Mouse (Mus musculus) right cerebral cortex, adult 18-20 months (tissue): ENCODE measurements around the gene Ccdc63.

Source experiments
- DNase-seq: peaks from one replicate; pipeline ENCODE4 v3.0.0; 2022; ENCODE audit warnings: mixed read lengths

Gene Ccdc63

DNA sequence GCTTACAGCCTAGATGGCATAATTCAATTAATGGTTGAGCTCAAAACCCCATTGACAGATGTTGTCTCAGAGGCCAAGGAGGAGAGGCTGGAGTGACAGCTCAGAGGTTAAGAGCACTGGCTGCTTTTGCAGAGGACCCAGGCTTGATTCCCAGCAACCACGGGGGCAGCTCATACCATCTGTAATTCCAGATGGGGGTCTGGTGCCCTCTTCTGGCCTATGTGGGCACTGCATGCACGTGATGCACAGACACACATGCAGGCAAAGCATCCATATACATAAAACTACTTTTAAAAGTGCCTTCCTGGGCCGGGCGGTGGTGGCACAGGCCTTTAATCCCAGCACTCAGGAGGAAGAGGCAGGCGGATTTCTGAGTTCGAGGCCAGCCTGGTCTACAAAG lies 24.4 kb downstream of the Ccdc63 start:
- DNase-seq: no peak

DNA sequence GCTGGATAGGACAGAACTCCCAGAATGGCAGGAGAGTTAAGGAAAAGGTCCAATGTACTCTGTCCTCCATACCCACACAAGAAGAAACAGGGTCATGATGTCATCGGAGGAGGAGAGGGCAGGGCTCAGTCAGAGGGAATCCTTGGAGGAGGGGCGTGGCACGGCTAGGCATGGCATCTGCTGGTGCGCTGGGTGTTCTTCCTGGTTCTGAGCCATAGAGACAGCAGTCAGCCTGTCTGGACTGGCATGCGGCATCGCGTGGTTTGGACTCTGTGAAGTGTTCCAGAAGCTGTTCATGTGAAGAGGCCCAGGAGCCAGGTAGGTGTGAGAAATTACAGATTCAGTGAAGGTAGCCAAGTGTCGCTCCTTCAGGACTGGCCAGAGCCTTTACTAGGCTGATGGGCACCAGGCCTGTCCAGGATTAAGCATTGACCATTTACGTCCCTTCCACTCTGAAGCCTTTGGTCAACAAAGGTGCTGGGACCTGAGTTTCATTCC lies 25.3 kb downstream of the Ccdc63 start:
- DNase-seq: no peak

DNA sequence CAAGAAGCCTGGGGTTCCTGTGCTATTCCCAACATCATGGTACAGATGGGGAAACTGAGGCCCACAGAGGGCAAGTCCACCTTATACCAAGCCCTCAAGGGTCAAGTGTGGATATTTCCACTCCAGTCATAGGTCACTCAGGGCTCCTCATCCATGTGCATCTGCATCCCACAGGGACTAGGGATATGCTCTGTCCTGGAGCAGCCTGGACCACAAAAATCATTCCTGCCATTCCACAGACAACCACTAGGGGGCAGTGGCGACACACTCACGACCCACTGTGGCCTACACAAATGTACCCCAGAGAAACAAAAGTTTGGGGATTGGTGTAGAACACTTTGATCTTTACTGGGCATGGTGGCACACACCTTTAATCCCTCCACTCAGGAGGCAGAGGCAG lies 26.4 kb downstream of the Ccdc63 start:
- peak; percentile 42 for DNase-seq

DNA sequence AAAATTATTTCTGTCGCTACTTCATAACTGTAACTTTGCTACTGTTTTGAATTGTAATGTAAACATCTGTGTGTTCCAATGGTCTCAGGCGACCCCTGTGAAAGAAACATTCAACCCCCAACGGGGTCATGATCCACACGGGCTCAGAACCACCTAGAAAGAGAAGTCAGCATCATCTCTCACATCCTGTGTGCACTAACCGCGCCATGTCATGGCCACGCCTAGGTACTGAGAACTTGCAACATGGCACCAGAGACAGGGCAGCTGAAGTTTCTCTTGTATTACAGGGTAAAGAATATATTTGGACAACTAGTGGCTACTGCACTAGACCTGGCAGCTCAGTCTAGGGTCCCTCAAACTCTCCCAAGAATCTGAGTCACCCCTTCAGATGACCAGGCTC lies 27.2 kb downstream of the Ccdc63 start:
- DNase-seq: no peak

- DNase-seq: no peak
These were observed 28.7 kb downstream of the Ccdc63 start for GRCm38 (mm10) chr5:122111933-122112248.

DNA sequence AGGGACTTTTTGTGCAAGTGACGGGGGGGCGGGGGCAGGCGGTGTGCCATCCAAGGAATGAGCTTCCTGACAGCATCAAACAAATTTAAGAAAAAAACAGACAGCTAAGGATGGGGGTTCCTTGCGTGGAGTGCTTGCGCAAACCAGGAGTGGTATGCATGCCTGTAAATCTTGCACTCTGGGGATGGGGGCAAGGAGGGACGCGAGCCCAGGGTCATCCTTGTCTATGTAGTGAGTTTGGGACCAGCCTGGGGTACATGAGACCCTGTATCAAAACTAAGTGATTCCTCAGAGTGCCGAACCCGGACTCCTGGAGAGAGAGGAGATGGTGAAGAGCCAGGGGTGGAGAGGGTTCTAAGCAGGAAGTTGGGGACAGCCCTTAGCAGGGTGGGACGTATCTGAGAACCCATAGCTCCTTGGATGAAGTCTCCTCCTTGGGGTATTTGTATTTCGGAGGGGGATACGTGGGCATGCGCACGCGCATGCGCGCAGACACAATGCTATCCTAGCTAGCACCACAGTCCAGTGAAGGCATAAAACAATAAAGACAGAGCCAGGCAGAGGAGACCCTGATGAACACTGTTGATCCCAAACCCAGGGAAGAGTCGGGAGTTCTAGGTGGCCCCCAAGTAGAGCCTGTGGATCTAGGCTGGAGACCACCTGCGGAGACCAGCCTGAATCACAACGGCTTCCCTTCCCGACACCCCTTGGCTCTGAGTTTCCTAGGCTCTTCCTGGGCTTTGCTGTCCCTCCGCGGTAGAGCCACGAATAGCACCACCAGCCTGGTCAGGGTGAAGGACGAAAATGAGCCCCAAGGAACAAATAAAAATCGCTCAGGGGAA lies 29.3 kb downstream of the Ccdc63 start:
- no peak for DNase-seq

- no peak for DNase-seq
These were observed 30.0 kb downstream of the Ccdc63 start for GRCm38 (mm10) chr5:122110625-122111024.

GRCm38 (mm10) chr5:122109325-122110060 lies 31.1 kb downstream of the Ccdc63 start:
- DNase-seq: no peak

GRCm38 (mm10) chr5:122108104-122108503 lies 32.5 kb downstream of the Ccdc63 start:
- no peak for DNase-seq

DNA sequence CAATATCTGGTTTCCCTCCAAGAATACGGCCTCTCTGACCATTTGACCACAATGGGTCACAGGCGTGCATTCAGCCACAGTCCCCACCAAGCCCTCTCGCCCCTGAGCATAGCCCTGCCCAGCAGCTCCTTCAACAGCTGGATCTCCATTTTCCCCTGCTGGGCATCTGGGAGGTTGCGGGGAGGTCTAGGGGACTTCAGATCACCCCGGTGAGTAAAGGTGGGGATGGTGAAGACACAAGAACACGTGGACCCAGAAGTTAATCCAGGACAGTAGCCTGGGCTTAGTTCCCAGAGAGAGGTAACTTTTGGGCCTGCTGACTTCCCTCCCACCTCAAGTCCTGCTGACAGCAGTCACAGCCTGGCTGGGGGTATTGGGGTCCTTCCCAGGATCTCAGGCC lies 34.4 kb downstream of the Ccdc63 start:
- no peak for DNase-seq

DNA sequence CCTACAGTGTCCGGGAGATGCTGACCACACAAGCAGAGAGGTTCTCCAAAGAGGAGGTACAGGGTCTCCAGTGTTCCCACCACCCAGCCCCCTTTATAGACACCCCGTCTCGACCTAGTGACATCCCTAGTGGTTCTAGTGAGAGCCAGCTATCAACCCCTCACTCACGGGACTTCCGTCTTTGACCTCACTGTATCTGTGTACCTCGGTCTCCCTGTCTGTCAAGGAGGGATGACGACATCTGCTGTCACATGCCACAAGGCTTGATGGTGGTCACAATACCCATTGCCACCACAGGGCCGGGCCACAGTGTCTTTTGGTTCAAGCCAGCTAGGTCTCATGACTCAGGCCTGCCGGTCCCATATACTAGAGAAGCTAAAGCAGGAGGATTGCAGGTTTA lies 35.6 kb downstream of the Ccdc63 start:
- no peak for DNase-seq

- no peak for DNase-seq
These were observed 36.4 kb downstream of the Ccdc63 start for GRCm38 (mm10) chr5:122104201-122104600.

DNA sequence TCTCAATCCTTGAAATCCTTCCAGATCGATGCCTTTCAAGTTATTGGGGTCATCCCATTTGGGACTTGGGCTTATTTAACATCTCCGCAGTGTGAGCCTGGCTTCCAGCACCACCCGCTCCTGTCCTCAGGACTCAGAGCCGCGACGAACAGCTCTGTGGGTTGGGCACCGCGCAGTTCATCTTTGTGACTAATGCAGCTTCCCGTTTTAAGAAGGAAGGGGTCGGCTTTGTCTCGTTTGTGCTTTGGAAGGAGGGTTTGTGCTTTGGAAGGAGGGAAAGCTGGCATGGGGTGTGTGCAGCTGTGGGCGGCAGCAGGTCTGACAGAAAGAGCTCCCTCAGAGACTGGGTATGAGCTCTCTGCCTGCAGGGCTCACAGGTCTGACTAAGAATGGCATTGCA lies 37.5 kb downstream of the Ccdc63 start:
- peak; percentile 35 for DNase-seq

GRCm38 (mm10) chr5:122102476-122103050 lies 38.1 kb downstream of the Ccdc63 start:
- no peak for DNase-seq

- DNase-seq: no peak
These were observed 46.2 kb downstream of the Ccdc63 start for GRCm38 (mm10) chr5:122094439-122094838.

- no peak for DNase-seq
These were observed 46.9 kb downstream of the Ccdc63 start for GRCm38 (mm10) chr5:122093734-122094133.

- DNase-seq: no peak
These were observed 47.8 kb downstream of the Ccdc63 start for GRCm38 (mm10) chr5:122092794-122093193.

- DNase-seq: no peak
These were observed 49.6 kb downstream of the Ccdc63 start for GRCm38 (mm10) chr5:122091070-122091469.

DNA sequence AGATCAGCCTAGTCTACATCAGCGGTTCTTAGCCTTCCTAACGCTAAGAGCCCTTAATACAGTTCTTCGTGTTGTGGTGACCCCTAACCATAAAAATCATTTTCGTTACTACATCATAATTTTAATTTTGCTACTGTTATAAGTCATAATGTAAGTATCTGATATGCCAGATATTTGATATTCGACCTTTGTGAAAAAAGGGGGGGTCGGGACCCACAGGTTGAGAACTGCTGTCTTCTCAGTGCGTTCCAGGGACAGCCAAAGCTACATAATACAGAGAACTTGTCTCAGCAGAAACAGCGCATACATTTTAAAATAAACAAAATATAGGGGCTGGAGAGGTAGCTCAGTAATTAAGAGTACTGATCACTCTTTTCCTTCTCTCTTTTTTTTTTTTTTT lies 51.0 kb downstream of the Ccdc63 start:
- DNase-seq: no peak

- peak; percentile 82 for DNase-seq
These were observed 51.7 kb downstream of the Ccdc63 start for GRCm38 (mm10) chr5:122088917-122089316.

GRCm38 (mm10) chr5:122086121-122086520 lies 54.5 kb downstream of the Ccdc63 start:
- no peak for DNase-seq

GRCm38 (mm10) chr5:122085291-122085690 lies 55.3 kb downstream of the Ccdc63 start:
- no peak for DNase-seq

DNA sequence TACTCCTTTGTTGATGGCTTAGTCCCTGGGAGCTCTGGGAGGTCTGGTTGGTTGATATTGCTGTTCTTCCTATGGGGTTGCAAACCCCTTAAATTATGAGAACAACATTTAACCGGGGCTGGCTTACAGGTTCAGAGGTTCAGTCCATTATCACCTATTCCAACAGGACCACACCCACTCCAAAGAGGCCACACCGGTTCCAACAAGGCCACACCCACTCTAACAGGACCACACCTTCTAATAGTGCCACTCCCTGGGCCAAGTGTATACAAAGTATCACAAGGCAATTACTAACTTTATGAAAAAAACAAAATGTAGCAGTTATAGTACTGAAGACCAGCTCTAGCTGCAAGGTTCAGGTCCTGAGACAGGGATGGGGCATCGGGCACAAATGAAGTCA lies 56.2 kb downstream of the Ccdc63 start:
- no peak for DNase-seq

DNA sequence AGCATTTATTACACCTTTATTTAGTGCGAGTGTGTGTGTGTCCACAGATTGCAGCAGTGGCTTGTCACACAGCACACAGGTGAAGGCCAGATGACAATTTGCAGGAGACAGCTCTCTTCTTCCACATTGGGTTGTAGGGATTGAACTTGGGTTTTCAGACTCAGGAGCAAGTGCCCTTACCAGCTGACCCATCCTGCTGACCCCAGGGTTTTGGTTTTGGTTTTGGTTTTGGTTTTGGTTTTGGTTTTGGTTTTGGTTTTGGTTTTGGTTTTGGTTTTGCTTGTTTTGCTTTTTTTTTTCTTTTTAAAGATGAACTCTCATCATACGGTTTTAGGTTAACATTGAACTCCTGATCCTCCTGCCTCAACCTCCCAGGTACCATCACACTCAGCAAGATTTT lies 57.3 kb downstream of the Ccdc63 start:
- no peak for DNase-seq
